Mouse (Mus musculus) bone marrow, adult 2 months (tissue): ENCODE measurements around the gene Amz1.

ENCODE experiments used
- CTCF ChIP-seq: fragments of 200-500 bp; IDR thresholded peaks from 2 replicates; pipeline ENCODE4 v1.5.1; 2011; ENCODE audit warnings: low read length, control low read depth; ENCODE audit not compliant: control insufficient read depth, insufficient read depth
- POLR2A ChIP-seq: fragments of 200-500 bp; IDR thresholded peaks from 2 replicates; pipeline ENCODE4 v1.6.1; 2011; ENCODE audit warnings: low read depth, mild to moderate bottlenecking, control low read depth, low read length, borderline replicate concordance; ENCODE audit not compliant: control insufficient read depth

DNA sequence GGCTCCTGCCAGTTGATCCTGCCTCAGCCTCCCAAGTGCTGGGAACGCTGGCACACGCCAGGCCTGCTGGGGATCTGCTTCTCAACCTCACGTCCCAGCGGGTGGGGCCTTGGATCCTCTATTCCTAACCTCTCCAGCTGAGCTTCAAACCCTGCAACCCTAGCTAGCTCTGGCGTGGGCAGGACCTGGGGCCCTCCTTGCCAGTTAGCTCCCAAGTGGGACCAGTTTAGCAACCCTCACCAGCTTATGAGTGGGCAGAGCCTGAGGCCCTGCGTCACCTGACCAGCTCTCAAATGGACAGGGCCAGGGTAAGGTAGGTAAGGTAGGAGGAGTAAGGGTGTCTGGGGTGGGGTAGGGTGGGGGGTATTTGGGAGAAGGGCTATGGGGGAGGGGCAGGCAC lies 43.9 kb upstream of the Amz1 start:
- no peak for TF ChIP-seq CTCF
- no peak for TF ChIP-seq POLR2A
